Mouse (Mus musculus) embryonic stem cell, embryonic (primary cell): Measurements from ENCODE around the gene Ccne1.

Source experiments
- CTCF ChIA-PET, 4 experiments: fragments of 300-600 bp in 2 of 4; fragments of 350-600 bp in 2 of 4; sonication (Branson Sonifier 250); formaldehyde crosslinking; loops; one replicate each; lab custom pipeline; 2022; ENCODE audit warnings: inconsistent platforms in 2 of 4; lab: Charles Lee
- POLR2A ChIA-PET, 4 experiments: fragments of 300-600 bp in 2 of 4; fragments of 350-600 bp in 2 of 4; sonication (Branson Sonifier 250); formaldehyde crosslinking; loops; one replicate each; lab custom pipeline; 2022; ENCODE audit warnings: antibody characterized with exemption in 4 of 4, inconsistent platforms in 1 of 4; lab: Charles Lee

The Ccne1 gene

GRCm38 (mm10) chr7:38077189-38077588 is 30.1 kb downstream of the Ccne1 start:
- ChIA-PET CTCF (no interaction called here), POLR2A (interaction anchor here in 1 of 4 experiments (4.5 kb wide), 1 partner anchor 8 kb away, joined by 40 read pairs; no protein-coding TSS in a partner anchor)

GRCm38 (mm10) chr7:38075487-38075886 is 31.8 kb downstream of the Ccne1 start:
- ChIA-PET POLR2A (interaction anchor here in 3 of 4 experiments (0.6 to 4.5 kb wide), 15 partner anchors 10 to 97 kb away, joined by 3 to 40 read pairs (median 4); no protein-coding TSS in a partner anchor), CTCF (interaction anchor here in 2 of 4 experiments (0.6 to 1.4 kb wide), 4 partner anchors 9 to 37 kb away, joined by 3 to 9 read pairs (median 4); no protein-coding TSS in a partner anchor)

GRCm38 (mm10) chr7:38074920-38075319 is 32.4 kb downstream of the Ccne1 start:
- ChIA-PET POLR2A (interaction anchor here in 3 of 4 experiments (0.6 to 4.5 kb wide), 19 partner anchors 10 to 97 kb away, joined by 3 to 40 read pairs (median 5); no protein-coding TSS in a partner anchor), CTCF (interaction anchor here (0.6 to 2.0 kb wide), 22 partner anchors 10 to 578 kb away, joined by 3 to 25 read pairs (median 6); partner anchors contain the start of gene Ccne1 (in 1 of the 4))

- CTCF ChIA-PET = interaction anchor here (0.6 to 2.0 kb wide), 39 partner anchors 9 to 833 kb away, joined by 3 to 25 read pairs (median 4); partner anchors contain the start of gene Ccne1 (in 1 of the 4)
- POLR2A ChIA-PET = interaction anchor here in 3 of 4 experiments (0.6 to 4.5 kb wide), 16 partner anchors 10 to 82 kb away, joined by 3 to 40 read pairs (median 6); partner anchors contain the start of gene Ccne1 (in 1 of the 3)
These were observed 32.8 kb downstream of the Ccne1 start for GRCm38 (mm10) chr7:38074514-38074913.

- ChIA-PET CTCF (interaction anchor here (0.6 to 2.0 kb wide), 43 partner anchors 8 to 832 kb away, joined by 3 to 25 read pairs (median 4); partner anchors contain the start of gene Ccne1 (in 2 of the 4)), POLR2A (interaction anchor here (0.6 to 4.5 kb wide), 19 partner anchors 9 to 634 kb away, joined by 3 to 40 read pairs (median 6); partner anchors contain the start of gene Ccne1 (in 1 of the 4))
These were observed 33.6 kb downstream of the Ccne1 start for GRCm38 (mm10) chr7:38073782-38074181.

GRCm38 (mm10) chr7:38071065-38071464 is 36.3 kb downstream of the Ccne1 start:
- POLR2A ChIA-PET = no interaction called here

GRCm38 (mm10) chr7:38070663-38071062 is 36.7 kb downstream of the Ccne1 start:
- CTCF ChIA-PET = no interaction called here
- POLR2A ChIA-PET = no interaction called here

More at GRCm38 (mm10) chr7:38071065-38071464, 36.3 kb downstream of the Ccne1 start:
- CTCF ChIA-PET = no interaction called here

GRCm38 (mm10) chr7:38064431-38064830 is 42.9 kb downstream of the Ccne1 start:
- ChIA-PET CTCF (interaction anchor here (0.6 to 2.2 kb wide), 6 partner anchors 9 to 118 kb away, joined by 3 to 9 read pairs (median 4); partner anchors contain the start of gene 1600014C10Rik (in 1 of the 4)), POLR2A (interaction anchor here in 3 of 4 experiments (0.6 to 1.9 kb wide), 12 partner anchors 8 to 131 kb away, joined by 3 to 8 read pairs (median 4); partner anchors contain the start of gene Ccne1 (in 1 of the 3))

GRCm38 (mm10) chr7:38061060-38061970 is 46.0 kb downstream of the Ccne1 start:
- CTCF ChIA-PET = interaction anchor here (0.5 to 2.2 kb wide), 58 partner anchors 9 to 1767 kb away, joined by 3 to 26 read pairs (median 4); partner anchors contain the start of genes 1600014C10Rik (in 2 of the 4), Ccne1 (in 1 of the 4) and Pop4 (in 1 of the 4)
- POLR2A ChIA-PET = interaction anchor here (0.6 to 3.2 kb wide), 38 partner anchors 9 to 194 kb away, joined by 3 to 20 read pairs (median 4); partner anchors contain the start of gene Ccne1 (in 3 of the 4)

- ChIA-PET CTCF (interaction anchor here in 2 of 4 experiments (1.1 to 2.2 kb wide), 5 partner anchors 14 to 80 kb away, joined by 3 to 22 read pairs (median 3); no protein-coding TSS in a partner anchor), POLR2A (interaction anchor here in 2 of 4 experiments (0.6 to 3.2 kb wide), 8 partner anchors 12 to 91 kb away, joined by 3 to 18 read pairs (median 8); partner anchors contain the start of gene Ccne1 (in 1 of the 2))
These were observed 47.6 kb downstream of the Ccne1 start for GRCm38 (mm10) chr7:38059636-38060330.

GRCm38 (mm10) chr7:38059096-38059495 is 48.2 kb downstream of the Ccne1 start:
- ChIA-PET POLR2A (interaction anchor here in 1 of 4 experiments (0.6 to 1.9 kb wide), 3 partner anchors 15 to 41 kb away, joined by 5 to 8 read pairs (median 6); no protein-coding TSS in a partner anchor), CTCF (no interaction called here)

- CTCF ChIA-PET = interaction anchor here in 3 of 4 experiments (0.7 to 1.1 kb wide), 3 partner anchors 18 to 145 kb away, joined by 3 to 5 read pairs (median 5); no protein-coding TSS in a partner anchor
- POLR2A ChIA-PET = interaction anchor here in 3 of 4 experiments (0.7 to 1.5 kb wide), 7 partner anchors 9 to 37 kb away, joined by 3 to 5 read pairs (median 4); no protein-coding TSS in a partner anchor
These were observed 51.3 kb downstream of the Ccne1 start for GRCm38 (mm10) chr7:38055996-38056395.

GRCm38 (mm10) chr7:38054246-38054645 is 53.1 kb downstream of the Ccne1 start:
- ChIA-PET CTCF (no interaction called here), POLR2A (interaction anchor here in 2 of 4 experiments (0.9 to 1.8 kb wide), 4 partner anchors 10 to 32 kb away, joined by 3 to 4 read pairs (median 3); no protein-coding TSS in a partner anchor)
